Mouse (Mus musculus): ENCODE data around the gene Etv6.

DNA sequence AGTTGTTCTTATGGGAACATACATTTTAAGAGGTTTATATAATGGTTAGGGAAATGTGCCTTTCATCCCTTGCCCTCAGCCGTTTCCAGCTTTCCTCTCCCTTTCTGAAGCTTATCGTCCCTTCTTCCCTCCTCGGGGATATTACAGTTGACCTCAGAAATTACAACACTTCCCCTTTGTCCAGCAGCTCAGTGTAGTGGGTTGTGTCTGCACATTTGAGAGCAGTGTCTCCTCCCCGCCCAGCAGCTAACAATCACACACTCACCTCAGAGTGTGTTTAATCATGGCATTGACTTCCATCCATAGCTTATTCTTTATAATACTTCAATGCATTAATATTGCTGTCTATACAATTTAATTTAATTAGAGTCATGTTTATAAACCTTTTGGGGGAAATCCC, 98.3 kb downstream of the Etv6 start:
- TF ChIP-seq CTCF (IDR thresholded peaks at IDR 0.05 in 2 of 3, conservative IDR thresholded peaks at IDR 0.05 in 1 of 3; ENCODE audit: control insufficient read depth in 1 of 3, insufficient read depth in 1 of 3, low read depth in 2 of 3, low read length in 3 of 3, poor library complexity in 1 of 3, severe bottlenecking in 1 of 3), result no peak
- TF ChIP-seq USF1 (IDR thresholded peaks at IDR 0.05; ENCODE audit: low read depth, low read length), result no peak
- TF ChIP-seq EP300 (IDR thresholded peaks at IDR 0.05; ENCODE audit: low read depth in 1 of 2, low read length in 2 of 2), result no peak
- no peak for TF ChIP-seq SMC3 (IDR thresholded peaks at IDR 0.05; ENCODE audit: low read depth, low read length)
- TF ChIP-seq ETS1 (IDR thresholded peaks at IDR 0.05; ENCODE audit: low read depth, low read length), result no peak
- no peak for TF ChIP-seq MAFK (IDR thresholded peaks at IDR 0.05; ENCODE audit: borderline replicate concordance, low read depth, low read length)
- no peak for TF ChIP-seq ELF1 (IDR thresholded peaks at IDR 0.05; ENCODE audit: low read depth, low read length)
- TF ChIP-seq E2F4 (IDR thresholded peaks at IDR 0.05; ENCODE audit: borderline replicate concordance, low read depth, low read length), result no peak
- no peak for TF ChIP-seq JUND (IDR thresholded peaks at IDR 0.05; ENCODE audit: low read depth, low read length)
